Mouse (Mus musculus) MEL (cell line): Measurements from ENCODE around the gene Arhgap1. TPM values are rescaled to one million over a fixed set of nuclear protein-coding genes. Genes with fewer than 3 reads are reported as not detected.

Experiments used
- DNase-seq: peaks from one replicate; pipeline ENCODE4 v3.0.0; 2011; ENCODE audit warnings: low read depth, low spot score
- H3K27ac ChIP-seq: 2 replicates; pipeline ENCODE4 v1.5.1; 2012; ENCODE audit warnings: low read depth, mild to moderate bottlenecking, control low read depth, low read length, moderate library complexity; ENCODE audit not compliant: control insufficient read depth
- H3K27me3 ChIP-seq, 2 experiments: fragments of 150-350 bp in 1 of 2; sonication (generic) in 1 of 2; 2 replicates each; pipeline ENCODE4 v1.6.1; 2012; ENCODE audit warnings: low read length in 2 of 2, mild to moderate bottlenecking in 2 of 2, improper control_type of control experiment in 1 of 2, moderate library complexity in 1 of 2; ENCODE audit not compliant: insufficient read depth in 2 of 2, control insufficient read depth in 1 of 2
- H3K36me3 ChIP-seq, 2 experiments: 2 replicates each; pipeline ENCODE4 v1.6.1; 2012 to 2014; ENCODE audit warnings: low read length in 2 of 2, improper control_type of control experiment in 1 of 2, inconsistent platforms in 1 of 2, mild to moderate bottlenecking in 1 of 2; ENCODE audit not compliant: insufficient read depth in 2 of 2, control insufficient read depth in 1 of 2
- H3K4me1 ChIP-seq, 2 experiments: fragments of 150-350 bp in 1 of 2; sonication (generic) in 1 of 2; 2 replicates each; pipeline ENCODE4 v1.6.1; 2012; ENCODE audit warnings: low read length in 2 of 2, improper control_type of control experiment in 1 of 2, mild to moderate bottlenecking in 1 of 2; ENCODE audit not compliant: insufficient read depth in 2 of 2, control insufficient read depth in 1 of 2
- H3K4me3 ChIP-seq, 2 experiments: fragments of 150-350 bp in 1 of 2; sonication (generic) in 1 of 2; 2 replicates each; pipeline ENCODE4 v1.5.1; 2012; ENCODE audit warnings: low read depth in 2 of 2, low read length in 2 of 2, mild to moderate bottlenecking in 2 of 2, moderate library complexity in 2 of 2, control low read depth in 1 of 2, improper control_type of control experiment in 1 of 2; ENCODE audit not compliant: control insufficient read depth in 1 of 2, insufficient read depth in 1 of 2
- H3K79me2 ChIP-seq: 2 replicates; pipeline ENCODE4 v1.6.1; 2012; ENCODE audit warnings: mild to moderate bottlenecking, low read length, moderate library complexity; ENCODE audit not compliant: control insufficient read depth, poor library complexity, insufficient read depth
- H3K9ac ChIP-seq: 2 replicates; pipeline ENCODE4 v1.6.1; 2012; ENCODE audit warnings: low read depth, mild to moderate bottlenecking, control low read depth, low read length, moderate library complexity; ENCODE audit not compliant: control insufficient read depth, poor library complexity, severe bottlenecking
- H3K9me3 ChIP-seq: fragments of 150-350 bp; sonication (generic); replicated peaks from 2 replicates; pipeline ENCODE4 v1.6.1; 2012; ENCODE audit warnings: mild to moderate bottlenecking, low read length, improper control_type of control experiment, moderate library complexity; ENCODE audit not compliant: insufficient read depth
- BHLHE40 ChIP-seq: IDR thresholded peaks from 2 replicates; pipeline ENCODE4 v1.6.1; 2012; ENCODE audit warnings: low read depth, mild to moderate bottlenecking, inconsistent platforms, low read length, improper control_type of control experiment, borderline replicate concordance
- CHD1 ChIP-seq: IDR thresholded peaks from 2 replicates; pipeline ENCODE4 v1.6.1; 2012; ENCODE audit warnings: low read depth, mild to moderate bottlenecking, inconsistent platforms, low read length, improper control_type of control experiment
- E2F4 ChIP-seq: IDR thresholded peaks from 2 replicates; pipeline ENCODE4 v1.6.1; 2011; ENCODE audit warnings: low read depth, low read length, improper control_type of control experiment, borderline replicate concordance
- ELF1 ChIP-seq: IDR thresholded peaks from 2 replicates; pipeline ENCODE4 v1.6.1; 2014; ENCODE audit warnings: low read depth, mild to moderate bottlenecking, inconsistent platforms, low read length, improper control_type of control experiment, moderate library complexity
- EP300 ChIP-seq, 2 experiments: IDR thresholded peaks; 2 replicates each; pipeline ENCODE4 v1.6.1; 2011; ENCODE audit warnings: improper control_type of control experiment in 2 of 2, low read length in 2 of 2, low read depth in 1 of 2, mild to moderate bottlenecking in 1 of 2
- ETS1 ChIP-seq: IDR thresholded peaks from 2 replicates; pipeline ENCODE4 v1.6.1; 2012; ENCODE audit warnings: low read depth, mild to moderate bottlenecking, inconsistent platforms, low read length, improper control_type of control experiment, moderate library complexity
- MAZ ChIP-seq: IDR thresholded peaks from 2 replicates; pipeline ENCODE4 v1.6.1; 2012; ENCODE audit warnings: low read depth, mild to moderate bottlenecking, inconsistent platforms, low read length, improper control_type of control experiment
- MYC ChIP-seq: IDR thresholded peaks from 2 replicates; pipeline ENCODE4 v1.6.1; 2011; ENCODE audit warnings: low read depth, mild to moderate bottlenecking, low read length, improper control_type of control experiment, moderate library complexity
- NELFE ChIP-seq: IDR thresholded peaks from 2 replicates; pipeline ENCODE4 v1.6.1; 2011; ENCODE audit warnings: low read depth, low read length, improper control_type of control experiment
- NRF1 ChIP-seq: IDR thresholded peaks from 2 replicates; pipeline ENCODE4 v1.6.1; 2014; ENCODE audit warnings: low read depth, mild to moderate bottlenecking, inconsistent platforms, low read length, improper control_type of control experiment, moderate library complexity; ENCODE audit not compliant: poor library complexity, insufficient read depth, severe bottlenecking
- POLR2A ChIP-seq, 2 experiments: IDR thresholded peaks; 2 replicates each; pipeline ENCODE4 v1.6.1; 2011 to 2012; ENCODE audit warnings: low read length in 2 of 2, mild to moderate bottlenecking in 2 of 2, control low read depth in 1 of 2, improper control_type of control experiment in 1 of 2, low read depth in 1 of 2, moderate library complexity in 1 of 2; ENCODE audit not compliant: control insufficient read depth in 1 of 2, insufficient read depth in 1 of 2, poor library complexity in 1 of 2
- POLR2AphosphoS2 ChIP-seq: IDR thresholded peaks from 2 replicates; pipeline ENCODE4 v1.6.1; 2011; ENCODE audit warnings: low read length, improper control_type of control experiment
- POLR2AphosphoS5 ChIP-seq: IDR thresholded peaks from 2 replicates; pipeline ENCODE4 v1.6.1; 2012; ENCODE audit warnings: low read depth, borderline replicate concordance, mild to moderate bottlenecking, inconsistent platforms, low read length, moderate library complexity, mixed read lengths
- RCOR1 ChIP-seq: IDR thresholded peaks from 2 replicates; pipeline ENCODE4 v1.6.1; 2012; ENCODE audit warnings: low read depth, mild to moderate bottlenecking, inconsistent platforms, low read length, improper control_type of control experiment
- TBP ChIP-seq: IDR thresholded peaks from 2 replicates; pipeline ENCODE4 v1.8.0; 2011; ENCODE audit warnings: low read depth, low read length, improper control_type of control experiment
- TCF12 ChIP-seq: IDR thresholded peaks from 2 replicates; pipeline ENCODE4 v1.6.1; 2014; ENCODE audit warnings: low read depth, mild to moderate bottlenecking, inconsistent platforms, low read length, improper control_type of control experiment, moderate library complexity
- UBTF ChIP-seq: IDR thresholded peaks from 2 replicates; pipeline ENCODE4 v1.6.1; 2012; ENCODE audit warnings: low read depth, mild to moderate bottlenecking, inconsistent platforms, low read length, improper control_type of control experiment, moderate library complexity, borderline replicate concordance; ENCODE audit not compliant: insufficient read depth
- USF1 ChIP-seq: IDR thresholded peaks from 2 replicates; pipeline ENCODE4 v1.6.1; 2014; ENCODE audit warnings: low read depth, mild to moderate bottlenecking, inconsistent platforms, low read length, improper control_type of control experiment, moderate library complexity
- USF2 ChIP-seq, 2 experiments: IDR thresholded peaks; 2 replicates each; pipeline ENCODE4 v1.6.1; 2011 to 2012; ENCODE audit warnings: improper control_type of control experiment in 2 of 2, low read length in 2 of 2, borderline replicate concordance in 1 of 2, inconsistent platforms in 1 of 2, low read depth in 1 of 2, mild to moderate bottlenecking in 1 of 2; ENCODE audit not compliant: insufficient read depth in 1 of 2
- ZMIZ1 ChIP-seq: IDR thresholded peaks from 2 replicates; pipeline ENCODE4 v1.6.1; 2012; ENCODE audit warnings: low read depth, mild to moderate bottlenecking, inconsistent platforms, low read length, improper control_type of control experiment, moderate library complexity
- polyA plus RNA-seq, 2 experiments: library from polyadenylated mRNA; stranded (reverse) in 1 of 2; unstranded in 1 of 2; fragments of >175 nt in 1 of 2; fragments of >200 nt in 1 of 2; gene quantifications; 2 replicates each; pipeline versions ENCODE4 v1.2.1 to v1.2.4; 2012; ENCODE audit warnings: low replicate concordance in 2 of 2, low read depth in 1 of 2; ENCODE audit not compliant: insufficient read length in 2 of 2, insufficient read depth in 1 of 2, missing spikeins in 1 of 2
- total RNA-seq: library from RNA; depleted of rRNA; stranded (reverse); fragments of 300-350 nt; gene quantifications from 2 replicates; pipeline ENCODE4 v1.2.3, GENCODE M21; 2012

The Arhgap1 gene
- total and polyA plus RNA-seq, 3 experiments, result 23.5 to 40.1 TPM; not detected in 1

DNA sequence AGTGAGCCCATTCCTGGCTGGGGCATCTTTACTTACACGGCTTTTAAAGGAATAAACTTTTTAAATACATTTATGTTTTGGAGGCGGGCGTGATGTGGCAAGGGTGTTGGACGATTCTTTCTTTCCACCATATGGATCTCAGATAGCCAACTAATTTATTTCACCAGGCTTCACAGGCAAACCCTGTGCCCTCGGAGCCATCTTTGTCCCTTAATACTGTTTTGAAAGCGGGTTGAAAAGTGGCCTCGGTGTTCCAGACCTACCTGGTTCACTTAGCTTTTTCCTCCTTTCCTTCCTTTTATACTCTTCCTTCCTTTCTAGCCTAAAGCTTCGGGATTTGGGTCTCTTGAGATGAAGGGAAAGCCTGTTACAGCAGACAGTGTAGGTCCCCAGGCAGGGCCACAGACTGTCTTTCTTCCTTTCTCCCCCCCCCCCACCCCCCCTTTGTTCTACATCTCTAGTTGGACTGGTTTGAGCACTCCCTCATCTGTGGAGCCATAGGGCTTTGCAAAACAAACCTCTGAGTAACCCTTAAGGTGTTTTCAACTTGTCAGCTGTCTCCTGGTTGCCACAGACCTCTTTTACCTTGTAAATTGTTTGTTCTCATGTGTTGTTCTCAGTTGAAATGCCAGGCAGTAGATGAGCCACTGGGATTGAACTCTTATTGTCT lies 61.7 kb downstream of the Arhgap1 start:
- TF ChIP-seq NELFE (no peak), MAZ (no peak), TCF12 (0 out of 2 replicates have a peak, but pooled peaks have one; percentile 6), ELF1 (no peak), USF2 (IDR thresholded peaks at IDR 0.05; ENCODE audit: borderline replicate concordance in 1 of 2, insufficient read depth in 1 of 2, low read depth in 1 of 2, low read length in 2 of 2) (no peak), RCOR1 (no peak), UBTF (no peak), POLR2AphosphoS2 (no peak), POLR2AphosphoS5 (no peak), USF1 (no peak), POLR2A (IDR thresholded peaks at IDR 0.05; ENCODE audit: control insufficient read depth in 1 of 2, insufficient read depth in 1 of 2, low read depth in 1 of 2, low read length in 2 of 2, poor library complexity in 1 of 2) (no peak), ETS1 (0 out of 2 replicates have a peak, but pooled peaks have one; percentile 12), TBP (no peak), E2F4 (no peak), NRF1 (no peak), CHD1 (peak; percentile 63; the same call in 1 of the 2 replicates), ZMIZ1 (no peak)
- Histone ChIP-seq H3K36me3 (peaks cover 0 to 19% of the 10 kb centered on the region in 2 experiments; a peak in 3 of 4 replicates), H3K79me2 (peaks cover 19% of the 10 kb centered on the region), H3K9ac (peak overlapping the region; percentile 86), H3K27me3 (no peaks in the 10 kb centered on the region), H3K4me1 (peaks cover 6 to 13% of the 10 kb centered on the region in 2 experiments), H3K27ac (peak overlapping the region; percentile 89), H3K4me3 (peak overlapping the region; percentile 80 to 85), H3K9me3 (no peaks in the 10 kb centered on the region)
- peak; percentile 42 for DNase-seq

GRCm38 (mm10) chr2:91714921-91715320 lies 65.3 kb downstream of the Arhgap1 start:
- no peak overlapping the region for H3K27ac ChIP-seq
- DNase-seq, result no peak
- no peak for TF ChIP-seq E2F4
- TF ChIP-seq MAZ, result no peak
- TF ChIP-seq MYC, result no peak
- TF ChIP-seq BHLHE40, result no peak
- no peak for TF ChIP-seq EP300 (IDR thresholded peaks at IDR 0.05; ENCODE audit: low read depth in 1 of 2, low read length in 2 of 2)
- TF ChIP-seq UBTF, result no peak
- TF ChIP-seq USF1, result no peak
- TF ChIP-seq, all 39 proteins: peak for 0
- H3K4me3 ChIP-seq, result no peak overlapping the region
- H3K9me3 ChIP-seq, result no peaks in the 10 kb centered on the region
- peaks cover 0 to 12% of the 10 kb centered on the region in 2 experiments; a peak in 3 of 4 replicates for H3K36me3 ChIP-seq
- no peaks in the 10 kb centered on the region for H3K27me3 ChIP-seq
- H3K9ac ChIP-seq, result no peak overlapping the region
- H3K4me1 ChIP-seq, result peaks cover 6 to 9% of the 10 kb centered on the region in 2 experiments
- H3K79me2 ChIP-seq, result peaks cover 10% of the 10 kb centered on the region
